Mouse (Mus musculus) heart, adult 2 months (tissue): ENCODE data around the gene Kcng1.

Source experiments
- CTCF ChIP-seq: fragments of 200-600 bp; IDR thresholded peaks from 2 replicates; pipeline ENCODE4 v1.8.1; 2022; ENCODE audit warnings: antibody characterized with exemption, mild to moderate bottlenecking, moderate library complexity
- EP300 ChIP-seq: fragments of 200-500 bp; IDR thresholded peaks from 2 replicates; pipeline ENCODE4 v1.6.1; 2011; ENCODE audit warnings: low read depth, low read length, control low read depth; ENCODE audit not compliant: insufficient read depth
- POLR2A ChIP-seq: fragments of 200-500 bp; IDR thresholded peaks from 2 replicates; pipeline ENCODE4 v1.6.1; 2011; ENCODE audit warnings: mild to moderate bottlenecking, low read depth, low read length, control low read depth; ENCODE audit not compliant: insufficient read depth

GRCm38 (mm10) chr2:168285143-168285542 lies 3.6 kb upstream of the Kcng1 start:
- no peak for TF ChIP-seq POLR2A
- no peak for TF ChIP-seq CTCF
- no peak for TF ChIP-seq EP300
